Mouse (Mus musculus) lung, embryonic 14.5 days (tissue): ENCODE measurements around the gene Ano6. TPM values are rescaled to one million over a fixed set of nuclear protein-coding genes. Genes with fewer than 3 reads are reported as not detected.

ENCODE experiments used
- ATAC-seq: fragments of 200-750 bp; cut with Nextera tagmentation; 2 replicates; pipeline ENCODE4 v1.8.0; 2017; ENCODE audit warnings: mild to moderate bottlenecking, moderate TSS enrichment, moderate library complexity; ENCODE audit not compliant: insufficient read depth
- DNase-seq: peaks from one replicate; pipeline ENCODE4 v3.0.0-alpha.2; 2015
- H3K27ac ChIP-seq: fragments of 300-500 bp; sonication (generic); 2 replicates; pipeline ENCODE4 v1.5.1; 2014; ENCODE audit warnings: low read depth, mild to moderate bottlenecking, moderate library complexity
- H3K27me3 ChIP-seq: fragments of 300-500 bp; sonication (generic); 2 replicates; pipeline ENCODE4 v1.6.1; 2014; ENCODE audit warnings: low read length, control low read depth; ENCODE audit not compliant: insufficient read depth
- H3K36me3 ChIP-seq: fragments of 300-500 bp; sonication (generic); 2 replicates; pipeline ENCODE4 v1.6.1; 2014; ENCODE audit warnings: control low read depth; ENCODE audit not compliant: insufficient read depth
- H3K4me1 ChIP-seq: fragments of 300-500 bp; sonication (generic); 2 replicates; pipeline ENCODE4 v1.6.1; 2014; ENCODE audit warnings: antibody characterized with exemption, control low read depth; ENCODE audit not compliant: insufficient read depth
- H3K4me2 ChIP-seq: fragments of 300-500 bp; sonication (generic); 2 replicates; pipeline ENCODE4 v1.6.1; 2014; ENCODE audit warnings: mild to moderate bottlenecking
- H3K4me3 ChIP-seq: fragments of 300-500 bp; sonication (generic); 2 replicates; pipeline ENCODE4 v1.5.1; 2014; ENCODE audit warnings: low read depth, low read length
- H3K9ac ChIP-seq: fragments of 300-500 bp; sonication (generic); 2 replicates; pipeline ENCODE4 v1.6.1; 2014
- H3K9me3 ChIP-seq: fragments of 300-500 bp; sonication (generic); 2 replicates; pipeline ENCODE4 v1.6.1; 2016; ENCODE audit warnings: low read depth, low read length, control low read depth
- CTCF ChIP-seq: IDR thresholded peaks from 2 replicates; pipeline ENCODE4 v1.5.1; 2016; ENCODE audit warnings: antibody characterized with exemption, low read depth
- whole genome bisulfite sequencing: fragments of 180-500 bp; shearing (Covaris S2); extraction: QIAGEN DNeasy Blood & Tissue Kit; methylation state at CpG from one replicate; pipeline ENCODE4 v1.1.7; 2014; 5-methylcytosine and 5-hydroxymethylcytosine counted together
- polyA plus RNA-seq: library from polyadenylated mRNA; unstranded; fragments of >200 nt; fragmentation: Nextera tagmentation; extraction: Ambion mirVana; gene quantifications from 2 replicates; pipeline ENCODE4 v1.2.1, GENCODE M21; 2014

Gene Ano6
- polyA plus RNA-seq, 1 experiment from 2014 or later, result 54.7 TPM

- no peak overlapping the region for H3K4me2 ChIP-seq
- DNase-seq, result no peak
These were observed 12.1 kb downstream of the Ano6 start for GRCm38 (mm10) chr15:95802762-95803161.

GRCm38 (mm10) chr15:95803484-95803883 is 12.8 kb downstream of the Ano6 start:
- Histone ChIP-seq H3K9me3 (no peaks in the 10 kb centered on the region), H3K36me3 (no peaks in the 10 kb centered on the region), H3K4me3 (no peak overlapping the region), H3K27ac (peak overlapping the region; percentile 70), H3K27me3 (no peaks in the 10 kb centered on the region), H3K9ac (no peak overlapping the region), H3K4me1 (peaks cover 20% of the 10 kb centered on the region), H3K4me2 (no peak overlapping the region)
- ATAC-seq (no peak), DNase-seq (no peak)
- WGBS, result 71% methylated on average over 3 of the region's 3 CpGs
- no peak for TF ChIP-seq CTCF

More at GRCm38 (mm10) chr15:95802762-95803161, 12.1 kb downstream of the Ano6 start:
- WGBS, result 69% methylated on average over 2 of the region's 2 CpGs
- ATAC-seq, result no peak
- Histone ChIP-seq H3K36me3 (no peaks in the 10 kb centered on the region), H3K9ac (no peak overlapping the region), H3K27me3 (no peaks in the 10 kb centered on the region), H3K9me3 (no peaks in the 10 kb centered on the region), H3K27ac (no peak overlapping the region), H3K4me1 (peaks cover 20% of the 10 kb centered on the region), H3K4me3 (no peak overlapping the region)
- TF ChIP-seq CTCF, result no peak

- H3K4me2 ChIP-seq, result no peak overlapping the region
- peak overlapping the region; percentile 70 for H3K27ac ChIP-seq
- no peaks in the 10 kb centered on the region for H3K36me3 ChIP-seq
- no peak overlapping the region for H3K4me3 ChIP-seq
- peak overlapping the region; percentile 13; the same call in 1 of the 2 replicates for H3K9ac ChIP-seq
- no peaks in the 10 kb centered on the region for H3K9me3 ChIP-seq
- 20% methylated on average over 7 of the region's 7 CpGs for WGBS
- ATAC-seq (peak; percentile 74), DNase-seq (peak; percentile 69)
- H3K27me3 ChIP-seq, result no peaks in the 10 kb centered on the region
- H3K4me1 ChIP-seq, result peaks cover 20% of the 10 kb centered on the region
- no peak for TF ChIP-seq CTCF
These were observed 13.6 kb downstream of the Ano6 start for GRCm38 (mm10) chr15:95804255-95804654.

- ATAC-seq (no peak), DNase-seq (no peak)
- peak overlapping the region; percentile 70; the same call in 1 of the 2 replicates for H3K27ac ChIP-seq
- H3K9ac ChIP-seq, result no peak overlapping the region
- H3K4me2 ChIP-seq, result no peak overlapping the region
- no peaks in the 10 kb centered on the region for H3K9me3 ChIP-seq
- H3K36me3 ChIP-seq, result no peaks in the 10 kb centered on the region
- WGBS, result 38% methylated on average over 5 of the region's 5 CpGs
- no peak for TF ChIP-seq CTCF
- no peaks in the 10 kb centered on the region for H3K27me3 ChIP-seq
- H3K4me3 ChIP-seq, result no peak overlapping the region
- peaks cover 20% of the 10 kb centered on the region for H3K4me1 ChIP-seq
These were observed 14.4 kb downstream of the Ano6 start for GRCm38 (mm10) chr15:95805022-95805471.

GRCm38 (mm10) chr15:95807908-95808307 is 17.3 kb downstream of the Ano6 start:
- no peak overlapping the region for H3K9ac ChIP-seq
- H3K4me1 ChIP-seq, result peaks cover 13% of the 10 kb centered on the region
- no peak overlapping the region for H3K4me3 ChIP-seq
- H3K4me2 ChIP-seq, result no peak overlapping the region
- DNase-seq, result no peak
- WGBS, result 68% methylated on average over 3 of the region's 3 CpGs
- no peak for TF ChIP-seq CTCF
- peaks cover 10% of the 10 kb centered on the region; the same call in 1 of the 2 replicates for H3K36me3 ChIP-seq
- H3K27ac ChIP-seq, result no peak overlapping the region
- no peaks in the 10 kb centered on the region for H3K27me3 ChIP-seq
- no peaks in the 10 kb centered on the region for H3K9me3 ChIP-seq
- no peak for ATAC-seq

GRCm38 (mm10) chr15:95810357-95810761 is 19.7 kb downstream of the Ano6 start:
- 68% methylated on average over 4 of the region's 4 CpGs for WGBS
- Histone ChIP-seq H3K4me1 (no peaks in the 10 kb centered on the region), H3K9ac (no peak overlapping the region), H3K4me3 (no peak overlapping the region), H3K27ac (no peak overlapping the region; the same call in 1 of the 2 replicates), H3K27me3 (no peaks in the 10 kb centered on the region), H3K9me3 (no peaks in the 10 kb centered on the region), H3K36me3 (peaks cover 13% of the 10 kb centered on the region; the same call in 1 of the 2 replicates), H3K4me2 (no peak overlapping the region)
- DNase-seq (peak; percentile 48), ATAC-seq (peak; percentile 45; the same call in 1 of the 2 replicates)
- TF ChIP-seq CTCF, result no peak

GRCm38 (mm10) chr15:95812821-95813571 is 22.4 kb downstream of the Ano6 start:
- Histone ChIP-seq H3K27me3 (no peaks in the 10 kb centered on the region), H3K9ac (no peak overlapping the region), H3K4me3 (no peak overlapping the region), H3K9me3 (no peaks in the 10 kb centered on the region), H3K4me2 (no peak overlapping the region), H3K27ac (no peak overlapping the region), H3K36me3 (peaks cover 13% of the 10 kb centered on the region; the same call in 1 of the 2 replicates), H3K4me1 (no peaks in the 10 kb centered on the region)
- DNase-seq (no peak), ATAC-seq (no peak)
- no peak for TF ChIP-seq CTCF
- WGBS, result 92% methylated on average over 8 of the region's 8 CpGs
